Mouse (Mus musculus) forebrain, embryonic 10.5 days (tissue): Measurements from ENCODE around the gene Uox. TPM values are rescaled to one million over a fixed set of nuclear protein-coding genes. Genes with fewer than 3 reads are reported as not detected.

Source experiments
- DNase-seq: peaks from one replicate; pipeline ENCODE4 v3.0.0-alpha.2; 2017; ENCODE audit warnings: low spot score; ENCODE audit errors: extremely low spot score
- H3K27ac ChIP-seq: fragments of 300-500 bp; sonication (generic); 2 replicates; pipeline ENCODE4 v1.5.1; 2016; ENCODE audit warnings: mild to moderate bottlenecking
- H3K27me3 ChIP-seq: fragments of 300-500 bp; sonication (generic); 2 replicates; pipeline ENCODE4 v1.6.1; 2016; ENCODE audit warnings: mild to moderate bottlenecking; ENCODE audit not compliant: poor library complexity, severe bottlenecking
- H3K36me3 ChIP-seq: fragments of 300-500 bp; sonication (generic); replicated peaks from 2 replicates; pipeline ENCODE4 v1.6.1; 2016; ENCODE audit warnings: mild to moderate bottlenecking, moderate library complexity
- H3K4me1 ChIP-seq: fragments of 300-500 bp; sonication (generic); 2 replicates; pipeline ENCODE4 v1.6.1; 2016
- H3K4me3 ChIP-seq: fragments of 300-500 bp; sonication (generic); 2 replicates; pipeline ENCODE4 v1.5.1; 2016; ENCODE audit warnings: mild to moderate bottlenecking, moderate library complexity
- H3K9me3 ChIP-seq: fragments of 300-500 bp; sonication (generic); 2 replicates; pipeline ENCODE4 v1.6.1; 2016; ENCODE audit warnings: mild to moderate bottlenecking, moderate library complexity
- WGBS: fragments of 180-500 bp; shearing (Covaris S2); methylation state at CpG from one replicate; pipeline ENCODE4 v1.1.7; 2016; 5-methylcytosine and 5-hydroxymethylcytosine counted together
- polyA plus RNA-seq: library from polyadenylated mRNA; unstranded; fragments of >200 nt; fragmentation: Nextera tagmentation; extraction: Ambion mirVana; gene quantifications from 2 replicates; pipeline ENCODE4 v1.2.1, GENCODE M21; 2016

Gene Uox
- not detected in 2 replicates for polyA plus RNA-seq

DNA sequence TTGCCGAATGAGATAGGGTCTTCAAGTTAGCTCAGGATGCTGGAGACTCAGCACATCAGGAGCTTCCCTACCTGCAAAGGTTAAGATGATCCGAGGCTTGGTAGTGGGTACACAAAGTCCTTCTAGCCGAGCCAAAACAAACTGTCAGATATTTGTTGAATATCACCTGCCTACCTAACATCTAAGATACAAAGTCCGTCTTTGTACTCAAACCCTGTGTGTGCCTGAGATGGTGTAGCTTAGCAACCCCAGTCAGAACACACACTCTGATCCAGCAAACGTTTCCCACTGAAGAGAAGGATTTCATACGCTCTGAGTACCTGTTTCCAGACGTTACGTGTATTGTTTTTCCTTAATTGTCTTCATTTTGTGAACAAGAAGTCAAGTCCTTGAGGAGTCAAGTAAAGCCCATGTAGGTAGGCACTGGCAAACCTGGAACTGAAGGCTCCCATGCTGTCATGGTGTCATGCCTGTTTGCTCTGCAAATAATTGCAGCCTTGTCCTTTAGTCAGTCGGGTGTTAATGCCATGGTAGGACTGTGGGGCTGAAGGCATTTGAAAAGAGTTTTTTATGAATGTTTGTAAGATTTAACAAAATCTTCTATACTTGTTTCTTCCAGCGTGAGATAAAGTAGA, at the start of gene Uox:
Gene Uox (plus strand): TSS at position 279 of the 635 bp plus-strand sequence.
- WGBS = 88% methylated on average over 10 of the region's 10 CpGs
- H3K4me1 ChIP-seq = no peaks in the 10 kb centered on the region
- no peaks in the 10 kb centered on the region for H3K36me3 ChIP-seq
- no peak within 1 kb of the TSS for H3K27ac ChIP-seq
- H3K27me3 ChIP-seq = no peaks in the 10 kb centered on the region
- H3K4me3 ChIP-seq = no peak within 1 kb of the TSS
- no peaks in the 10 kb centered on the region for H3K9me3 ChIP-seq
- DNase-seq = no peak

GRCm38 (mm10) chr3:146520798-146521651, 49.2 kb upstream of the Uox start, which contains the start of gene Rpf1:
Gene Rpf1, minus strand, starts transcription at chr3:146521429.
- H3K27me3 ChIP-seq = no peaks in the 10 kb centered on the region
- H3K36me3 ChIP-seq = peaks cover 32% of the 10 kb centered on the region
- peak within 1 kb of the TSS; percentile 78 for H3K4me3 ChIP-seq
- H3K4me1 ChIP-seq = peaks cover 14% of the 10 kb centered on the region
- H3K27ac ChIP-seq = peak within 1 kb of the TSS; percentile 98
- H3K9me3 ChIP-seq = no peaks in the 10 kb centered on the region
- WGBS = under 1% methylated on average over 64 of the region's 82 CpGs
- DNase-seq = peak; percentile 92

GRCm38 (mm10) chr3:146521652-146522020, 48.6 kb upstream of the Uox start:
- Histone ChIP-seq H3K27ac (peak overlapping the region; percentile 98), H3K9me3 (no peaks in the 10 kb centered on the region), H3K27me3 (no peaks in the 10 kb centered on the region), H3K4me1 (peaks cover 14% of the 10 kb centered on the region), H3K36me3 (peaks cover 27% of the 10 kb centered on the region), H3K4me3 (peak overlapping the region; percentile 78)
- WGBS = 14% methylated on average over 8 of the region's 8 CpGs
- DNase-seq = no peak

GRCm38 (mm10) chr3:146528335-146528734, 41.9 kb upstream of the Uox start:
- no peaks in the 10 kb centered on the region for H3K27me3 ChIP-seq
- H3K4me1 ChIP-seq = no peaks in the 10 kb centered on the region
- no peak overlapping the region for H3K4me3 ChIP-seq
- no peak for DNase-seq
- 45% methylated on average over 2 of the region's 2 CpGs for WGBS
- H3K27ac ChIP-seq = no peak overlapping the region
- no peaks in the 10 kb centered on the region for H3K9me3 ChIP-seq
- no peaks in the 10 kb centered on the region for H3K36me3 ChIP-seq

- H3K4me3 ChIP-seq = no peak overlapping the region
- no peak overlapping the region for H3K27ac ChIP-seq
- H3K9me3 ChIP-seq = no peaks in the 10 kb centered on the region
- 66% methylated on average over 6 of the region's 6 CpGs for WGBS
- no peak for DNase-seq
- no peaks in the 10 kb centered on the region for H3K27me3 ChIP-seq
- no peaks in the 10 kb centered on the region for H3K36me3 ChIP-seq
- H3K4me1 ChIP-seq = no peaks in the 10 kb centered on the region
These were observed 35.2 kb upstream of the Uox start for GRCm38 (mm10) chr3:146534986-146535385.

- peaks cover 4% of the 10 kb centered on the region; the same call in 1 of the 2 replicates for H3K9me3 ChIP-seq
- no peaks in the 10 kb centered on the region for H3K27me3 ChIP-seq
- H3K4me3 ChIP-seq = no peak overlapping the region
- no peaks in the 10 kb centered on the region for H3K4me1 ChIP-seq
- DNase-seq = no peak
- H3K36me3 ChIP-seq = no peaks in the 10 kb centered on the region
- WGBS = 90% methylated on average over 4 of the region's 4 CpGs
- no peak overlapping the region for H3K27ac ChIP-seq
These were observed 29.5 kb upstream of the Uox start for GRCm38 (mm10) chr3:146540521-146541273.

- Histone ChIP-seq H3K4me1 (no peaks in the 10 kb centered on the region), H3K36me3 (no peaks in the 10 kb centered on the region), H3K27ac (no peak overlapping the region), H3K4me3 (no peak overlapping the region), H3K27me3 (no peaks in the 10 kb centered on the region), H3K9me3 (peaks cover 4% of the 10 kb centered on the region; the same call in 1 of the 2 replicates)
- WGBS = 30% methylated on average over 1 of the region's 1 CpGs
- no peak for DNase-seq
These were observed 26.6 kb upstream of the Uox start for GRCm38 (mm10) chr3:146543632-146544031.

GRCm38 (mm10) chr3:146554816-146555215, 15.4 kb upstream of the Uox start:
- Histone ChIP-seq H3K4me1 (no peaks in the 10 kb centered on the region), H3K27ac (no peak overlapping the region), H3K36me3 (no peaks in the 10 kb centered on the region), H3K27me3 (no peaks in the 10 kb centered on the region), H3K9me3 (no peaks in the 10 kb centered on the region), H3K4me3 (no peak overlapping the region)
- 86% methylated on average over 7 of the region's 7 CpGs for WGBS
- no peak for DNase-seq

DNA sequence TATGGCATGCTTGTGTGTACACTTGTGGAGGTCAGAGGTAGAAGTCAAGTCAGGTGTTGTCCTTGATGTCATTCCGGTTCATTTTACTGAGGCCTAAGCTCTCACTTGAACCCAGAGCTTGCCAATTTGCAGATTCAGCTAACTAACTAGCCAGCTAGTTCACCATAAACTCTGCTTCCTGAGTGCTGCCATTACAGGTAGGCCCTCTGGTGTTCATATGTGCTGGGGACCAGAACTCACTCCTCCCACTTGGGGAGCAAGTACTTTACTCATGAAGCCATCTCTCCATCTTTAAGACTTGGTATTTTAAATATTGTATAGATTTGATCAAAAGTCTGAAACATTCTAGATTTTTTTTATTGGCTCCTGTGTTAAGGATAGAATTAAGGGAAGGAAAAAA, 13.7 kb upstream of the Uox start:
- H3K27ac ChIP-seq = no peak overlapping the region
- H3K4me3 ChIP-seq = no peak overlapping the region
- 68% methylated on average over 1 of the region's 1 CpGs for WGBS
- no peak for DNase-seq
- no peaks in the 10 kb centered on the region for H3K9me3 ChIP-seq
- no peaks in the 10 kb centered on the region for H3K36me3 ChIP-seq
- H3K4me1 ChIP-seq = no peaks in the 10 kb centered on the region
- H3K27me3 ChIP-seq = no peaks in the 10 kb centered on the region

- WGBS = 81% methylated on average over 6 of the region's 6 CpGs
- DNase-seq = no peak
- H3K27ac ChIP-seq = no peak overlapping the region
- no peaks in the 10 kb centered on the region for H3K4me1 ChIP-seq
- H3K36me3 ChIP-seq = no peaks in the 10 kb centered on the region
- no peak overlapping the region for H3K4me3 ChIP-seq
- H3K27me3 ChIP-seq = no peaks in the 10 kb centered on the region
- no peaks in the 10 kb centered on the region for H3K9me3 ChIP-seq
These were observed 12.7 kb upstream of the Uox start for GRCm38 (mm10) chr3:146557507-146557906.

DNA sequence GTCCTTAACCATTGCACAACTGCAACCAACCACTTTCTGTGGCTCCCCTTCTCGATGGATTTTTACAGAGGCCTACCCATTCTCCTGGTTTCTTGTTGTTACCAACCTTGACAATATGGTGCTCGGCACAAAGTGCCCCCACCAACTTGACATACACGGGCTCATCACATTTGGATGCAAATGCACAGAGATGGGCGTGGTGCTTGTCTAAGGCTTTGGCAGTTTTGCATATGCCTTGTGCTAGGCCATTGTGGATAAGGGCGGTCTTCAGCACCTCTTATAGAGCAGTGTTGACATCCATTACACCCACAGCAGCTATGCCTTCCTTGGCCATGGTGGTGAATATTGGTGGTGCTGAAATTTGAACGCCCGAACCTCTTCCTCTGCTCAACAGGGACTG, 7.3 kb upstream of the Uox start:
- no peaks in the 10 kb centered on the region for H3K36me3 ChIP-seq
- H3K4me1 ChIP-seq = peaks cover 7% of the 10 kb centered on the region
- DNase-seq = no peak
- H3K27ac ChIP-seq = no peak overlapping the region
- 88% methylated on average over 7 of the region's 7 CpGs for WGBS
- no peaks in the 10 kb centered on the region for H3K9me3 ChIP-seq
- H3K27me3 ChIP-seq = no peaks in the 10 kb centered on the region
- no peak overlapping the region for H3K4me3 ChIP-seq

DNA sequence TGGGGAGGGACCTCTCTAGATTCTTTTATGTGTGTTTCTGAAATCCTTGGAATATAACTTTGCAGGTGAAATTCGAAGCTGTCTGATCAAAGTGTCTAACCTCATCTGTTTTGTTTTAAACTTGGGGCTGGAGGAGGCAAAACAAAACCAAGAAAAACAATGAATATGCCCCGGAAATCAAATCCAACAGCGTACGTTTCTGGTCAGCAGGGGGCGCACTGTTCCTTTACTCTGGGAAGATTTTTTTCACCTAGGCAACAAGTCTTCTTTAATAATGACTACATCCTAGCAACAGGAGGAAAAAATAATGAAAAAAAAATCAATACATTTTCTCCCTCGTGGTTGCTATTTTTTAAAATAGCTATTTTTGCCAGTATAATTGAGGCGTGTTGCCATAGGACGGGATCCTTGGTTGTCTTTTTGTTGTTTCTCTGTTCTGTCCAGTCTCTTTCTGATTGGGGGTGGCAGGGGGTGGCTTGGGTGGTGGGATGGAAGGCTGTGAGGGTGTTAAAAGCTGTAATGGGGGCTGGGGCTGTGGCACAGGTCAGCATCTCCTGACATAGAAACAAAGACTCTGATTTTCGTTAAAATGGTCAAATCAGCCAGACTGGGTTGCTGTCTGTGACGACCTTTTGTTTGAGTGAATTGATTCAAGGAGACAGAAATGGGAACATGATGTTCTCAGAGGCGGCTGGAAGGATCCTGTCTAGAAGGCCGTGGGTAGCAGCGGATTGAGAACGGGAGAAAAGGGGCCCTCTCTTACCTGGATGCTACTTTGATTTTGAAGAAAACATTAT, 5.8 kb upstream of the Uox start:
- H3K36me3 ChIP-seq = no peaks in the 10 kb centered on the region
- no peak overlapping the region for H3K4me3 ChIP-seq
- 34% methylated on average over 14 of the region's 14 CpGs for WGBS
- peaks cover 7% of the 10 kb centered on the region for H3K4me1 ChIP-seq
- no peaks in the 10 kb centered on the region for H3K9me3 ChIP-seq
- H3K27ac ChIP-seq = no peak overlapping the region; the same call in 1 of the 2 replicates
- H3K27me3 ChIP-seq = no peaks in the 10 kb centered on the region
- DNase-seq = peak; percentile 71
